Mouse (Mus musculus) T-helper 17 cell (primary cell): ENCODE measurements around the gene Prss36.

ENCODE experiments used
- in situ Hi-C, 2 experiments: fragments of 300-600 bp; cut with MboI, MseI; formaldehyde crosslinking; loops; 1 replicate in 1 of 2; 2 replicates in 1 of 2; pipeline ENCODE4 v1.15.1; 2025; ENCODE audit warnings: high pct_unique_total_duplicates in 2 of 2

Prss36 gene

GRCm38 (mm10) chr7:127935028-127935722 is 11.3 kb downstream of the Prss36 start:
- in situ Hi-C loops: no loop called here

- in situ Hi-C loops: no loop called here
Observed at GRCm38 (mm10) chr7:127934075-127934474, 12.4 kb downstream of the Prss36 start.

DNA sequence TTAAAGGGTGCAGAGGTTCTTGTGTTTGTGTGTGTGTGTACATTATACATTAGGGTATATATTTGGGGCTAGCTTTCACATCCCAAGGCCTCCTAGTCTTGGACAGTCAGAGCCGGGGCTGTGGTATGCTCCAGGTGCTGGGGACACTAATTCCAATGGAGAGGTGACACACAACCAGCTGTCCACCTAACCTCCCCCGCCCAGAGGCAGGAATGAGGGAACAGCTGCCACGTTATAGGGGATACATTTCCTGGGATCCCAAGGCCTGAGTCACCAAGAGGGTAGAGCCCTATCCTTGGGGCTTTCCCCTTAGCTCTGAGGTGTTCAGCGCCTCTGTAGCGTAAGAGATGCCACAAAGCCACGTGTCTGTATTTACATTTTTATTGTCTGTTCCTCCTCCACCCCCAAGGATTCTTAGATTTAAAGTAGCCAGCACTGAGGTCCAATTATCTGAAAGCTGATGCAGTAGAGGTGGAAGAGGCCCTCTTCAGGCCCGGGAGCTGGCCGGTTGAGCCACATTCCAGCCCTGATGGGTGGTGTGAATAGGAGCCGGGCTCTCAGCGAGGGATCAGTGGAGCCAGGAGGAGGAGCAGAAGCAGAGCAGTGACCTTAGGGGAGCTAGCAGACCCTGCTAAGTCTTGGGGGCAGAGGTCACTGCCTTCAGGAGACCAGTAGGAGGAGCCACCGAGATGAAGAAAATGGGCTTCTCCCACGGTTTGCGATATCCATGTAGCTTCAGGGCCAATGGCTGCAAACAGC is 14.1 kb downstream of the Prss36 start:
- in situ Hi-C loops: no loop called here

- in situ Hi-C loops: no loop called here
Observed at GRCm38 (mm10) chr7:127931351-127932135, 15.0 kb downstream of the Prss36 start.

GRCm38 (mm10) chr7:127930636-127931035 is 15.9 kb downstream of the Prss36 start:
- in situ Hi-C loops: no loop called here

- in situ Hi-C loops: no loop called here
Observed at GRCm38 (mm10) chr7:127929923-127930322, 16.6 kb downstream of the Prss36 start, which contains the start of gene Prss8. Prss8 (minus strand) TSS chr7:127930104.

DNA sequence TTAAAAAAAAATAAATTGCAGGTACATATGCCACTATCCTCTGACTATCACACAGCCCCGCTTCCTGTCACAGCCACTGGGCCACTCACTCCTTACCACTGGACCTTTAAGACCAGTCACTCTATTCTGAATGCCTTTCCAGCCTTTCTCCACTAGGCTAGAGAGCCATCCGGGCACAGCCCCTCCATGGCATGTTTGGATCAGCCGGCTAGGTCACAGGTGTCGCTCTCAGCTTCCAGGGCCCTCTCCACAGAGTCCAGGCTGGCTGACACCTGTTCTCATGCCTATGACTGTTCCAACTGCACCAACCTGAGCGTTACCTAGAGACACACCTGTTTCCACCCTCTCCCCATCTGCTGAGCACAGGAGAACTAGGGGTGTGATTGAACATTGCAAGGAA is 17.9 kb downstream of the Prss36 start:
- in situ Hi-C loops: no loop called here

- in situ Hi-C loops: no loop called here
Observed at GRCm38 (mm10) chr7:127927726-127928125, 18.8 kb downstream of the Prss36 start.

GRCm38 (mm10) chr7:127926846-127927245 is 19.7 kb downstream of the Prss36 start:
- in situ Hi-C loops: no loop called here

DNA sequence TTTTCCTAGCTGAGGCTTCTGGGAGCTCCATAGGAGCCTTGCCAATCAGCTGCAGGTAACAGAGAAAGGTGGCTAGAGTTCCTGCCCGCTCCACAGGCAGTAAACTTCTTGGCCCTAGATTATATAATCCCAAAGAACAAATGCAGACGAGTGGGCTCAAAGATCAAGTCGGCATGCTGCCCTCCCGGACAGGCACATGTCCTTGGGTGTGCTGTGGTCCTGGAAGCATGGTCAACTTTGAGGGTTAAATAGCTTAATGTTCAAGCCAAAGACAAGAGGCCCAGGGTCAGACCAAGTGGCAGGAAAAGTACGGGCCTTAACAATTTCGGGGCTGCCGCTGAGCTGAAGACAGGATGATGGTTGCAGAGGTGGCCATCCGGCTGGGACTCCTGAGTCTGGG is 20.5 kb downstream of the Prss36 start:
- in situ Hi-C loops: no loop called here

DNA sequence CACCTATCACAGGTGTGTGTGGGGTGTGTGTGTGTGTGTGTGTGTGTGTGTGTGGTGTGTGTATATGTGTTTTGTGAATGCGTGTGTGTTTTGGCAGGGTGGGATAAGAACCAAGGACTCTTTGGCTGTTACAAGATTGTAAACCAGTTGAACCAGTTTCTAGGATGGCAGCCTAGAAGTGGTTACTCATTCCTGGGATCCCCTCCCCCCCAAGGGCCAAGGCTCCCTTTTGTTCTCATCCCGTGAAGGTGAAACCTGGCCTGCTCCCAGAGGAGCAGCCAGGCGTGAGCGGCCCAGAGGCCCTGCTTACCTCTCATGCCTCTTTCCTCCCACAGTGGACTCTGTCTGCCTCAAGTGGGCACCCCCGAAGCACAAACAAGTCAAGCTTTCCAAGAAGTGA is 21.3 kb downstream of the Prss36 start:
- in situ Hi-C loops: no loop called here

GRCm38 (mm10) chr7:127923714-127924113 is 22.8 kb downstream of the Prss36 start:
- in situ Hi-C loops: no loop called here

GRCm38 (mm10) chr7:127922451-127923275 is 23.9 kb downstream of the Prss36 start:
- in situ Hi-C loops: no loop called here

- in situ Hi-C loops: no loop called here
Observed at GRCm38 (mm10) chr7:127921516-127921915, 25.0 kb downstream of the Prss36 start.

DNA sequence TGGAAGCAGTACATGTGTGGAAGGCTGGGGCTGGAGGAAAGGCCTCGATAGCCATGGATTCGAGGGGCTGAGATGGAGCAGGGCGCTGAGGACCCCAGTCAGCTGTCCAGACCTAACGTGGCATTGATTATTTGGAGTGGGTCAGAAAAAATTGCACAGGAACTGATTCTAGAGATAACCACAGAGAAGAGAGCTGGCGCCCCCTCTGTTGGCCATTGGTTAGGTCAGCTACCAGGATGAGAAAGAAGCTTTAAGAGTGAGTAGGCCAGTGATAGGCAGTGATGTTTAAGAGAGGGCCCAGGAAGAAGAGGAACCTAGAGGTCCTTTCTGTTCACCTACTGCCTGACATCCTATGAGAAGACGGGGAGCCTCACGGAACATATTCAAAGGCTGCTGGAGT is 27.2 kb downstream of the Prss36 start:
- in situ Hi-C loops: no loop called here

- in situ Hi-C loops: no loop called here
Observed at GRCm38 (mm10) chr7:127918203-127918602, 28.3 kb downstream of the Prss36 start.

- in situ Hi-C loops: no loop called here
Observed at GRCm38 (mm10) chr7:127915293-127915692, 31.2 kb downstream of the Prss36 start.

GRCm38 (mm10) chr7:127912938-127913337 is 33.6 kb downstream of the Prss36 start:
- in situ Hi-C loops: no loop called here

DNA sequence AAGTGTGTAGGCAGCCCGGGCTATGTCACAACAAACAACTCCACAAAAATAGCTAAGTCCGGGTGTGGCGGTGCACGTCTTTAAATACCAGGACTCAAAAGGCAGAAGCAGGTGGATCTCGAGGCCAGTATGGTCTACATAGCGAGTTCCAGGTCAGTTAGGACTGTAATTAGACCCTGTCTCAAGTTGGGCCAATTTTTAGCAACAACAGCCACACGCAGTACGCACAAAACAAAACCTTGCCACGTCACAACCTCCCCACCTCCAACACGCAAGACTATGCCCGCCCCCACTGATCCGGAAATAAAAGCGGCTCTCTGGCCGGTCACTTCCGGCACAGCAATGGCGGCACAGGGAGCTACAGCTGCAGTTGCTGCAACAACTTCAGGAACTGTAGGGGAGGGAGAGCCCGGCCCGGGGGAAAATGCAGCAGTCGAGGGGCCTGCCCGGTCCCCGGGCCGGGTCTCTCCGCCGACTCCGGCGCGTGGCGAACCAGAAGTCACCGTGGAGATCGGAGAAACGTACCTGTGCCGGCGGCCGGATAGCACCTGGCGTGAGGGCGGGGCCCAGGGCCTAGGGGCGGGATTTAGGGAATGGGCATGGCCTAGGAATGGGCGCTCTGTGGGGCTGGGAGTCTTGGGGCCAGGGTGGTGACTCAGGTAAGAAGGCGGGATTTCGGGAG is 34.2 kb downstream of the Prss36 start, which contains the start of gene Kat8:
Kat8 (plus strand) TSS at position 327 of the 682 bp plus-strand sequence.
- in situ Hi-C loops: no loop called here

DNA sequence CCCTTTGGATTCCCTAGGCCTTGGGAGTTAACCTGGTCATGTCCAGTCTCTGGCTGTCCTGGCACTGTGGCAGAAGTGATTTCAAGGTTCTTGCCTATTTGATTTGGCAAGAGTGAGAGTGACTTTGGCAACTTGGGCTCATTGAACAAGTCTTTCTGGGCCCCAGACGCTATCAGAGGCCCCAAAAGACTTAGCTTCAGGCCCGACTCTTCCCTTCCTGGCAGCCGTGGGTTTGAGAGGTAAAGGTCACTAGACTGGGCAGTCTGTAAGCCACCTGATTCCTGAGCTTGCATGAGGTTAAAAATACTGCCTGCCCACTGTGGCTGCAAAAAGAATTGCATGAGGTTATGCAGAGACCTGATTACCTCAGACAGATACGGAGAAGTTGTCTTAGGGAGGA is 37.9 kb downstream of the Prss36 start:
- in situ Hi-C loops: no loop called here

DNA sequence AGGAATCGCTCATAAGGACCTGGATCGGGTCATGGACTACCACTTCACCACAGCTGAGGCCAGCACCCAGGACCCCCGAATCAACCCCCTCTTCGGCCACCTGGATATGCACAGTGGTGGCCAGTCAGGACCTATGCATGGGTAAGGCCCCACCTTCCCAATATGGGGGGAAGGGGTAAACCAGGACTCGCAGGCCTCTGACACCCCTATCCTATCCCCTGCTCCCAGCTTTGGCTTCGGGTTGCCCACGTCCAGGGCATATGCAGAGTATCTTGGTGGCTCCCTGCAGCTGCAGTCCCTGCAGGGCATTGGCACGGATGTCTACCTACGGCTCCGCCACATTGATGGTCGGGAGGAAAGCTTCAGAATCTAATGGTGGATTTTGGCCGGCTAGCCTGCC is 38.6 kb downstream of the Prss36 start:
- in situ Hi-C loops: no loop called here
